Mouse (Mus musculus): ENCODE results near the gene Sun5.

Sun5 gene

DNA sequence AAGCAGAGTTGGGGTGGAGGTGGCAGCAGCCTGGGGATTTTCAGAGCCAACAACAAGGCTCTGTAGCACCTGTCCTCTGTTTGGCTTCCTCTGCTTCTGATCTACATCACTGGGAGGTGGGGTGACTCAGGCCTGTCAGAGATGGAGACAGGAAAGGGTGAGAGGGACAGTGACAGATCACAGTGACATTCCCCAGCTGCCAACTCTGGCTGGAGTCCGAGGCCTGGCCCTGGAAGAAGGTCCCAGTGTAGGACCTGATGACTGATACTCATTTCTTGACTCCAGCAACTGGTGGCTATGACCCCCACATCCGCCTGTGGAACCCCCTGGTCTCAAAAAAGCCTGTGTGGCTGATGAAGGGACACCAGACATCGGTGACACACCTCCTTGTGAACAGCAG is 61.0 kb downstream of the Sun5 start:
- no peak for DNase-seq (ENCODE audit: low spot score in 2 of 2)

GRCm38 (mm10) chr2:153808841-153809240 is 62.0 kb downstream of the Sun5 start:
- no peak for DNase-seq (ENCODE audit: low spot score in 2 of 2)

- DNase-seq (ENCODE audit: low spot score in 2 of 2) = no peak
Observed at GRCm38 (mm10) chr2:153808146-153808545, 62.7 kb downstream of the Sun5 start.

GRCm38 (mm10) chr2:153807464-153807863 is 63.4 kb downstream of the Sun5 start:
- peak; percentile 58 to 74 for DNase-seq (ENCODE audit: low spot score in 2 of 2)

Measured in frontal cortex, postnatal 36 days (tissue).